Mouse (Mus musculus) left cerebral cortex, adult 9 months (tissue): ENCODE measurements around the gene Hist3h2ba.

Experiments used
- DNase-seq, 2 experiments: peaks; one replicate each; pipeline ENCODE4 v3.0.0; 2022; ENCODE audit warnings: low spot score in 2 of 2

Hist3h2ba gene

GRCm38 (mm10) chr11:58948542-58949479, at the start of gene Hist3h2ba:
TSS of gene Hist3h2ba (plus strand) at chr11:58948920.
- peak; percentile 88 to 94 for DNase-seq

DNA sequence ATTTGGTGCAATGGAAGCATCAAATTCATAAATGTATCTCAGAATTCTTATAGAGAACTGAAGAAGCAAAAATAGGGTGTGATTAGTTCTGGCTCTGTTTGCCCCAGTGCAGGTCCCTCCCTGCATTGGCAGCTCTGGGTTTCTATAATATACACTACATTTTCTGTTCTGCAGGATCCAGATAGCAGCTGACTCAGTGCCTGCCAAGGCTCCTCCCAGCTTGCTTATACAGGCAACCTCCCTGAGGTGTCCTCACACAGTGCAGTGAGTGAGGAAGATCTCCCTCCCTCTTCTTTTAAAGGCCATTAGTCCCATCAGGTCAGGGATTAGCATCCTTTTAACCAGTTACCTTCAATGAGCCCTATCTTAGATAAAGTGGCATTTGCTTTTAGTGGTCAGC, 47.6 kb upstream of the Hist3h2ba start:
- no peak for DNase-seq

GRCm38 (mm10) chr11:58903511-58904409, 45.0 kb upstream of the Hist3h2ba start, which contains the start of gene Zfp39:
TSS of gene Zfp39 (minus strand) at chr11:58904225.
- DNase-seq = peak; percentile 86 to 97

DNA sequence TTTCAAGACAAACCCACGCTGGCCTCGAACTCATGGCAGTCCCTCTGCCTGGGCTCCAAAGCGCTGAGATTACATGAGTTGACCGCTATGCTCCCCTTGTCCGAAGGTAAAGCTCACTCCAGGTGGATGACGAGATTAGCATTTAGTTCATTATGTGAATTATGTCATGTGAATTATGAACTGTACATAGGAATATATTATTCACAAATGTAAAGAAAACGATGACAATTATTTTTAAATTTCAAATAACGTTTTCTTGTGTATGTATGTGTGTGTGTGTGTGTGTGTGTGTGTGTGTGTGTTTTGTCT, 44.4 kb upstream of the Hist3h2ba start:
- no peak for DNase-seq

DNA sequence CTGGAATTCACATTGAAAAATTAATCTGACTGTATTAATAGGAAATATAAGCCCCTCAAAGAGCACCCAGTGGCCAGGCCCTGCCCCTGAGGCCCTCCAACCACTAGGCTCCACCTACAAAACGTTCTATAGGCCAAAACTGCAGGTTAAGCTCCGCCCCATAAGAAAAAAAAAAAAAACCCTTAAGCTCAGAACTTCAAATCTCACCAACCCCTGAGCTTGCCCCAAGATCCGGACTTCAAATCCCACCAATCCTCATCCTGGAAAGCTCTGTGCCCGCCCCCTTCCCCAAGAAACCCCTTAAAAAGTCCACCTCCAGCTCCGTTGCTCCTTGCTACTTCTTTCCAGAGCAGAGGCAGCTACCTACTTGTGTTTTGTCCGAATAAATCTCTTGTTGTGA, 43.9 kb upstream of the Hist3h2ba start:
- DNase-seq = no peak

- DNase-seq = no peak
Observed at GRCm38 (mm10) chr11:58913776-58914175, 34.9 kb upstream of the Hist3h2ba start.

GRCm38 (mm10) chr11:58914461-58915028, 34.2 kb upstream of the Hist3h2ba start:
- no peak for DNase-seq

DNA sequence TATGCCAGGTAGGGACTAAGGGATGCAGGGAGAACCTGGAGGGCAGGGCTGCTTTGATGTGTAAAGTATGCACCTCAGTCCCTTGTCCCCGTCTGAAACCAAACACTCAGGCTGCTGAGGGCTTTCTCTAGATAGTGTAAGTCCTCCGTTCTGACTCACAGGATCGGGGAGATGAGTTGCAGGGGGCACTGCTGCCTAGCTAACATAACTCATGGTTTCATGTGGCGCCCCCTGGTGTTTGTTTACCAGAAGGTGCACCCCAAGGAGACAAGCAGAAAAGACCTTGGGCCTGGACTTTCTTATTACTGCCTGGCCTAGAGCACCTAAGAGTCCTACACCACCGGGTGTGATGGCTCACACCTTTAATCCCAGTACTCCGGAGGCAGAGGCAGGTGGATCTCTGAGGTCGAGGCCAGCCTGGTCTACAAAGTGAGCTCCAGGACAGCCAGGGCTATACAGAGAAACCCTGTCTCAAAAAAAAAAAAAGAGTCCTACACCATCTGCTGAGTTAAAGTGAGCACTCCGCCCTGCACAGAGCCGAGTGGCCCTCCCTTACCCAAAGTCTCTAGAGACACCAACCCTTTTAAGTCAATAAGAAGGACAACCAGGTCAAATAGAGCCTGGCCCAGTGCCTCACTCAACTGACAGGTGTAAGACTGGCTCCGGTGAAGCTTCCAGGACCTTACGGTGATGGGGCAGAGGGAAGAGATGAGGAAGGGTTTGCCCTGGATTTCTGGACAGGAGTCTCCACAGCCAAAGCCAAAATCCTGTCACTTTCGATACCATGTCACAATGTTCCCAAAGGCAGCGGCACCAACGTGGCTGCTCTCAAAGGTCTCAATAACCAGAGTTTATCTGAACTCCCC, 31.6 kb upstream of the Hist3h2ba start:
- DNase-seq = no peak

DNA sequence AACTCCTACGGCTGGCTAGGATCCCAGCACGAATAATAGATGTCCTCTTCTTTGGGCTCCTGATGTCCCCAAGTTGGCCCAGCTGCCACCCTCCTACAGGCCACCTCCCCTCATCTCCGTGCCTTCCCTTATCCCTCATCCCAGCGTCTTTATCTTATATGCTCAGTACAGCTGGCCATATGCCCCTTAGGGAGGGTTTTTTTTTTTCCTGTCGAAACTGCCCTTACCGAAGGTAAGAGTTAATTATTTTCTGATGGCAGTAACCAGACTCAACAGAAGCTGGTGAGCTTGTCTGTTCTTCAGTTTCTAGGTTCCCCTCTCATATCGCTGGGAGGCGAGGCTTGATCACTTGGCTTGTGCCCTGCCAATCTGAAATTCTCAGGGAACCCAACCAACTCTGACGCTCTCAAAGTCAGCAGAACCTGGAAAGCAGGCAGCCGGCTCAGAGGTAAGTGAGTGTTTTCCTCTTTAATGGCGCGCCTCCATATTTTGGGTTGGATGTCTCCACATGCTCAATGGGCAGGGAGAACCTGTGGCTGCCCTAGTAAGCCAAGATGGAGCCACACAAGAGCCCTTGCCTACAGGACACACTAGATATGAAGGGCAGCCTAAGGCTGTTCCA, 30.9 kb upstream of the Hist3h2ba start, which contains the start of gene Btnl10:
Gene Btnl10 (plus strand): TSS at position 164 of the 622 bp plus-strand sequence.
- no peak for DNase-seq

DNA sequence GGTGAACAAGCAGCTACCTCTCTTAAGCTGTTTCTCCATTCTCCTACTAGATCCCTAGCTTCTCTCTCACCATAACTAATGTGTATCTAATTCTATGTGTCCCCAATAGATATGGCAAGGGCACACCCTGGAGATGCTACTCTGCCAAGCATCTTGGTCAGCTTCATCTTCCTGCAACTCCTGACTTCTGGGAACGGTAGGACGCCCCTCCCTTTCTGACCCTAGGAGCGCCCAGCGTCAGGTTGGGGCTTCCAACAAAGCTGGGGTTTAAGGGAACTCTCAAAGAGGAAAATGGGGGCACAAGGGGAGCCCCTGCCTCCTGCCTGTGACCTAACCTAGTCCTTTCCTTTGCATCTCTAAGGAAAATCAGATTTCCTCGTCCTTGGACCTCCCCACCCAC, 30.0 kb upstream of the Hist3h2ba start:
- no peak for DNase-seq

GRCm38 (mm10) chr11:58922420-58922819, 26.3 kb upstream of the Hist3h2ba start:
- DNase-seq = no peak

DNA sequence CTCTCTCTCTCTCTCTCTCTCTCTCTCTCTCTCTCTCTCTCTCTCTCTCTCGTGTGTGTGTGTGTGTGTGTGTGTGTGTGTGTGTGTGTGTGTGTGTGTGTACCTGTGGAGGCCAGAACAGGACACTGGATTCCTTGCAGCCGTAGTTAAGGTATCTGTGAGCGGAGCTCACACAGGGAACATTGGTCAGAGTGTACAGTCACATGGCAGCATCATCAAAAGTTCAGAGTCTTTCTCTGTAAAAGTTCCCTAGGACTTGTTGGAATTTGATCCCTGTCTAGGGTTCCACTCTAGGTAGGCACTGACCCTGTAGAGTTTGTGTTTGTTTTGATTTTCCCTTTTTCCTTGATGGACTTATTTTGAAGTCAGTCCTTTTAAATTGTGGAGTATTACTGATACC, 22.1 kb upstream of the Hist3h2ba start:
- DNase-seq = no peak

DNA sequence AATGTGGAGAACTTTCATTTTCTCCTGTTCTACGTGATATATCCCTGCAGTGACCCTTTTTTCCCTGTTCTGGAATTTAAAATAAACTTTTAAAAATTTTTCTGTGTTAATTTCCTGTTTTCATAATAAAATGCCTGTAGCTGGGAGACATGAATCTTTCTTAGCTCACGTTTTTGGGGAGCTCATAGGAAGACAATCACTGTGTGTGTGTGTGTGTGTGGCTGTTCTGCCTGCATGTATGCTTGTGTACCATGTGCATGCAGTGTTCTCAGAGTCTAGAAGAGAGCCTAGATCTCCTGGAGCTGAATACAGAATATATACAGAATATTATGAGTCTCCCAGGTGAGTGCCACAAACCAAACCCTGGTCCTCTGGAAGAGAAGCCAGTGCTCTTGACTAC, 21.7 kb upstream of the Hist3h2ba start:
- no peak for DNase-seq

GRCm38 (mm10) chr11:58927790-58928651, 20.7 kb upstream of the Hist3h2ba start:
- DNase-seq = no peak

- no peak for DNase-seq
Observed at GRCm38 (mm10) chr11:58929055-58929454, 19.7 kb upstream of the Hist3h2ba start.

DNA sequence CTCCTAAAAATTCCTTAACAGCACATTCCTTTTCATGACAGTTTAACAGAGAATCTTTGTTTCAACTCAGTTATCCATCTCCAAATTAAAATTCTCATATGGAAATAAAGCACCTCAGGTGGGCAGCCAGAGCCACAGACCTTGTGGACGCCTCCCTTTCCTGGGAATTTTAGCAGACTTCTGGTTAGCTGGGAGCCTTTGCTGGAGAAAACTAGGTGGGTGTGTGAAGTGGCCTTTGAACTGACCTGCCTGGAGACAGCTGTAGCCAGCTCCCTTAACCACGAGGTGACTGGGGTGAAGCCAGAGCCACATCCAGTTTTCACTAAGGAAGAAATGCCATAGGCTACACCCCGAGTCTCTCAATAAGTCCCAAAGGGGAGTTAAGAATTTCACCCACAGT, 19.1 kb upstream of the Hist3h2ba start:
- no peak for DNase-seq

- DNase-seq = no peak
Observed at GRCm38 (mm10) chr11:58930254-58930653, 18.5 kb upstream of the Hist3h2ba start.

GRCm38 (mm10) chr11:58931576-58931975, 17.1 kb upstream of the Hist3h2ba start:
- no peak for DNase-seq

GRCm38 (mm10) chr11:58937909-58938308, 10.8 kb upstream of the Hist3h2ba start:
- no peak for DNase-seq
